Mouse (Mus musculus) frontal cortex, adult (tissue): ENCODE measurements around the gene Olfr1228.

Experiments used
- ATAC-seq: cut with Nextera tagmentation; 2 replicates; pipeline ENCODE4 v1.9.2; 2017; ENCODE audit warnings: mild to moderate bottlenecking, moderate library complexity, mixed read lengths; ENCODE audit not compliant: low TSS enrichment

Olfr1228 gene

GRCm38 (mm10) chr2:89253962-89254361, at the start of gene Olfr1228:
Gene Olfr1228, minus strand, starts transcription at chr2:89254062.
- ATAC-seq: no peak

GRCm38 (mm10) chr2:89297168-89297567, 43.3 kb upstream of the Olfr1228 start, which contains the start of gene Olfr1230:
Gene Olfr1230, minus strand, starts transcription at chr2:89297268.
- ATAC-seq: no peak

GRCm38 (mm10) chr2:89287914-89288313, 34.1 kb upstream of the Olfr1228 start, which contains the start of gene Olfr1229:
Gene Olfr1229, minus strand, starts transcription at chr2:89288014.
- no peak for ATAC-seq

GRCm38 (mm10) chr2:89199948-89200347, 53.9 kb downstream of the Olfr1228 start, which contains the start of gene Olfr1226:
Gene Olfr1226, minus strand, starts transcription at chr2:89200048.
- no peak for ATAC-seq
